8 mouse cellular contexts compared by ENCODE assay signal in genomic region chr14:121379827-121380145, GRCm38 (mm10). TPM values are rescaled to one million over a fixed set of nuclear protein-coding genes. Genes with fewer than 3 reads are reported as not detected.
DNase-seq lines count a peak whose midpoint lies in the region; ATAC-seq and TF ChIP-seq lines count a peak whose summit lies in the region.

Gene Stk24, minus strand, starts transcription at chr14:121380011.

- peak within 1 kb of the TSS; percentile 83 for H3K4me3 ChIP-seq in C2C12 (ENCODE audit: insufficient read depth, poor library complexity, severe bottlenecking)
- peak within 1 kb of the TSS; percentile 98 for H3K4me3 ChIP-seq in forebrain, embryonic 10.5 days
- peak within 1 kb of the TSS; percentile 97 for H3K4me3 ChIP-seq in limb, embryonic 14.5 days (replicated peaks; ENCODE audit: low read length)
- peak within 1 kb of the TSS; percentile 95 for H3K4me3 ChIP-seq in neural tube, embryonic 14.5 days (ENCODE audit: low read depth, low read length)

- peaks cover 41% of the 10 kb centered on the region for H3K79me2 ChIP-seq in C2C12 (ENCODE audit: control insufficient read depth, insufficient read depth)

- H3ac ChIP-seq in C2C12 (ENCODE audit: control insufficient read depth, insufficient read length, low read depth) = peak within 1 kb of the TSS; percentile 98

- H3K79me3 ChIP-seq in C2C12 (ENCODE audit: low read depth) = peaks cover 40% of the 10 kb centered on the region

- 5% methylated on average over 11 of the region's 11 CpGs for WGBS in forebrain, embryonic 10.5 days
- WGBS in limb, embryonic 14.5 days = 6% methylated on average over 11 of the region's 11 CpGs
- WGBS in neural tube, embryonic 14.5 days = 3% methylated on average over 11 of the region's 11 CpGs

- ATAC-seq in limb, embryonic 14.5 days (ENCODE audit: low FRiP score, low read depth) = peak; percentile 4; the same call in 1 of the 2 replicates
- ATAC-seq in neural tube, embryonic 14.5 days (ENCODE audit: low read depth) = peak; percentile 66

- H3K27me3 ChIP-seq in C2C12 (ENCODE audit: control insufficient read depth, insufficient read depth, insufficient read length) = no peaks in the 10 kb centered on the region
- H3K27me3 ChIP-seq in forebrain, embryonic 10.5 days (ENCODE audit: poor library complexity, severe bottlenecking) = peaks cover 11% of the 10 kb centered on the region
- H3K27me3 ChIP-seq in limb, embryonic 14.5 days (ENCODE audit: control insufficient read depth, insufficient read depth, low read length) = no peaks in the 10 kb centered on the region
- H3K27me3 ChIP-seq in neural tube, embryonic 14.5 days (ENCODE audit: control insufficient read depth, insufficient read depth, low read length) = no peaks in the 10 kb centered on the region

- peaks cover 44% of the 10 kb centered on the region for H3K4me1 ChIP-seq in forebrain, embryonic 10.5 days
- H3K4me1 ChIP-seq in limb, embryonic 14.5 days (ENCODE audit: control insufficient read depth, insufficient read depth, low read length) = peaks cover 29% of the 10 kb centered on the region
- peaks cover 15% of the 10 kb centered on the region for H3K4me1 ChIP-seq in neural tube, embryonic 14.5 days (ENCODE audit: control insufficient read depth, insufficient read depth, low read length)

- no peak for TF ChIP-seq CTCF in C2C12 (IDR thresholded peaks at IDR 0.05; ENCODE audit: control insufficient read depth, insufficient read depth, insufficient read length)

- peak within 1 kb of the TSS; percentile 92 for H3K9ac ChIP-seq in limb, embryonic 14.5 days (ENCODE audit: low read depth, low read length, severe bottlenecking)
- peak within 1 kb of the TSS; percentile 94 for H3K9ac ChIP-seq in neural tube, embryonic 14.5 days (replicated peaks; ENCODE audit: low read depth, low read length)

- H3K4me2 ChIP-seq in limb, embryonic 14.5 days (replicated peaks; ENCODE audit: low read depth, low read length, severe bottlenecking) = peak within 1 kb of the TSS; percentile 74
- peak within 1 kb of the TSS; percentile 94 for H3K4me2 ChIP-seq in neural tube, embryonic 14.5 days (ENCODE audit: low read depth, low read length)

- H3K36me3 ChIP-seq in C2C12 (ENCODE audit: control insufficient read depth, insufficient read depth) = peaks cover 28% of the 10 kb centered on the region
- H3K36me3 ChIP-seq in forebrain, embryonic 10.5 days (replicated peaks) = peaks cover 17% of the 10 kb centered on the region
- no peaks in the 10 kb centered on the region for H3K36me3 ChIP-seq in limb, embryonic 14.5 days (ENCODE audit: control insufficient read depth, insufficient read depth, low read length)
- no peaks in the 10 kb centered on the region for H3K36me3 ChIP-seq in neural tube, embryonic 14.5 days (ENCODE audit: control insufficient read depth, insufficient read depth, low read length)

- TF ChIP-seq POLR2A in limb, embryonic 14.5 days (IDR thresholded peaks at IDR 0.05; ENCODE audit: borderline replicate concordance, extremely low read depth, insufficient read depth, insufficient read length) = no peak

- H3K27ac ChIP-seq in forebrain, embryonic 10.5 days = peak within 1 kb of the TSS; percentile 97
- peak within 1 kb of the TSS; percentile 93 for H3K27ac ChIP-seq in limb, embryonic 14.5 days (replicated peaks; ENCODE audit: low read depth, low read length)
- peak within 1 kb of the TSS; percentile 82 for H3K27ac ChIP-seq in neural tube, embryonic 14.5 days (ENCODE audit: low read depth, low read length)

- no peaks in the 10 kb centered on the region for H3K9me3 ChIP-seq in forebrain, embryonic 10.5 days
- H3K9me3 ChIP-seq in limb, embryonic 14.5 days (ENCODE audit: control insufficient read depth, low read length) = no peaks in the 10 kb centered on the region
- no peaks in the 10 kb centered on the region for H3K9me3 ChIP-seq in neural tube, embryonic 14.5 days (ENCODE audit: control insufficient read depth, low read length)

- DNase-seq in ES-CJ7 (ENCODE audit: low read depth, low spot score) = peak; percentile 35
- DNase-seq in forebrain, embryonic 10.5 days (ENCODE audit: extremely low spot score, low spot score) = no peak
- no peak for DNase-seq in heart, postnatal 4 days
- DNase-seq in limb, embryonic 14.5 days (ENCODE audit: low spot score) = no peak
- no peak for DNase-seq in ovary, postnatal 36 days (ENCODE audit: low spot score)
- no peak for DNase-seq in kidney, postnatal 4 days

TF ChIP-seq in C2C12, 6 proteins besides CTCF, POLR2A, EP300 and RAD21:
- TF ChIP-seq MYOD1 (IDR thresholded peaks at IDR 0.05; ENCODE audit: control insufficient read depth, insufficient read length, low read depth) (no peak), MYOG (IDR thresholded peaks at IDR 0.05; ENCODE audit: control insufficient read depth, extremely low read depth, insufficient read length) (no peak), MAX (IDR thresholded peaks at IDR 0.05) (no peak), USF1 (IDR thresholded peaks at IDR 0.05; ENCODE audit: low read depth) (no peak), CEBPB (IDR thresholded peaks at IDR 0.05; ENCODE audit: low read depth) (no peak), FOSL1 (IDR thresholded peaks at IDR 0.05; ENCODE audit: insufficient read depth, low read length, poor library complexity, severe bottlenecking) (no peak)

RNA-seq across cellular contexts. Expression of gene Stk24, which starts in this region (rescaled TPM):
- 29.8 TPM for polyA plus RNA-seq in C2C12 (2012; fragmentation: generic; extraction: Trizol)
- polyA plus RNA-seq in forebrain, embryonic 10.5 days (2016; fragmentation: Nextera tagmentation; extraction: Ambion mirVana) = 38.4 and 43.4 TPM in 2 replicates
- total RNA-seq in heart, postnatal 4 days (2021) = 10 to 100 TPM; 84.8 to 93.5 TPM
- polyA plus RNA-seq in limb, embryonic 14.5 days (2012; rRNA removed) = 37.6 and 40.6 TPM in 2 replicates
- 46.7 and 50.7 TPM in 2 replicates for polyA plus RNA-seq in limb, embryonic 14.5 days (2014; fragmentation: Nextera tagmentation; extraction: Ambion mirVana)
- polyA plus RNA-seq in neural tube, embryonic 14.5 days (2014; fragmentation: Nextera tagmentation; extraction: Ambion mirVana) = 19.9 and 26.0 TPM in 2 replicates
